Mouse (Mus musculus) telencephalon, adult 2 months (tissue): ENCODE data around the gene Tgfb2.

ENCODE experiments used
- DNase-seq: peaks from one replicate; pipeline ENCODE4 v3.0.0-alpha.2; 2011; ENCODE audit warnings: low read depth, low spot score

Gene Tgfb2

DNA sequence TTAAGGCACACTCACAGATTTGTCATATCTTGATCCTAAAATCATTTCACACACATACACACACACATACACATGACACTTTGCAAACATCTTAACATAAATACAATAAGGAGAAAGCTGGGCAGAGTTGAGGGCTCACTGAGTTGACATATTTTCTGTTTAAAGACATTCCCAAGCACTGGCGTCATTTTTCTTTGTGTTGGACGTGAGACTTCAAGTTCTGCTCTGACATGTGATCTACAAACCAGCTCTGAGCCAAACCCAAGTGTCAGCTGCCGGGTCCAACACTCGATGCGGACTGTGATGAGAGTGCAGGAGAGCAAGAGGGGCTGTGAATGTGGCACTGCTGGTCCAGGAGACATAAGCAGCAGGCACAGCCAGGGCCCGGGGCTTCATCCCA, 123.7 kb downstream of the Tgfb2 start:
- DNase-seq, result no peak

DNA sequence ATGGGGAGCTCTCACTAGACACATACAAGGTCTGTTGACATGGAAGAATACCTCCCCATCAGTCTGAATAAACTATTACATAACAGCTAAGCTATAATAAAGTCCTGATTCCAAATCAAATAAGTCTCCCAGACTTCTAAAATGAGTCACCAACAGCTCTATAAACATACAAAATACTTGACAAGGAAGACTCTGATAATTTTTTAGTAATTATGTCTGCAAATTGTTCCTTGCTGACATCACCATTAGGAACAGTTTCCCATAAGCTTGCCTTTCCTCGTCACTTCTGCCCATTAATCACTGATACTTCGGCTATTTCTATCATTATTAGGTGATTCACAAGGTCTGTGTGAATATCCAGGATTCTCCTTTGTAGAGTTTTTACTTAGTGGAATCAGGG, 124.1 kb downstream of the Tgfb2 start:
- DNase-seq, result no peak

DNA sequence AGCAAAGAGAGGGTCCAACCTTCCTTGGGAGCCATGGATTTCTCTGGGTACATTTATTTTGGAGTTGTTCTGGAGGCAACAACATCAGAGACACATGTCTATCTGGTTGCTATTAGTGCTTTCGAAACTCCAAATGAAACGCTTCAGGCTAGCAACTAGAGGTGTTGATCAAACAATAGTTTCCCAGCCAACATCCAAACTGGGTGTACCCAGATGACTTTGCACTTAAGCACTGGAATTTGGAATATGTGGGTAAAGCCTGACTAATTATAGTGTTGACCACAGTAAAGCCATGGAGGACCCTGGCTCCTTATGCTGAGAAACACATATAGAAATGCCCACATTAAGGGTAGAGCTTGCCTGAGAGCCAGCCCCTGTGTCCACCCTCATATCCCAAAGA, 124.7 kb downstream of the Tgfb2 start:
- no peak for DNase-seq

- no peak for DNase-seq
These were observed 128.5 kb downstream of the Tgfb2 start for GRCm38 (mm10) chr1:186577302-186577701.

- DNase-seq, result no peak
These were observed 130.2 kb downstream of the Tgfb2 start for GRCm38 (mm10) chr1:186575629-186576028.

DNA sequence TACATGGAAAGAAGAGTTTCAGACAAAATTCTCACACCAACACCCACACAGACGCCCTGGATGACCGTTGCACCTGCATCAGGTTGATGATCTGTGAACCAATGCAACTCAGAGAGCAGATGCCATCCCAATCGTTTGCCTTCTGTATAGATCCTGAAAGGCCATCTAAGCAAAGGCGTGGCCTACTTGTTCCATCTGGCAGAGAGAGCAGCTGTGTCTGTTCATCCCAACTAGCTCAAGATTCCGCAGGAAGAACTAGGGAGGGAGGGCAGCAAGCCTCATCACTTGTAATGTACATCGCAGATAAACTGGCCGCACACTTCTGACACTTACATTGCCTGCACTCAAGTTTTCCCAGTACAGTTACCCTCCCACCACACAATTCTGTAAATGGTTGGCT, 130.7 kb downstream of the Tgfb2 start:
- no peak for DNase-seq
